Mouse (Mus musculus): Measurements from ENCODE around the gene Heatr4.

DNA sequence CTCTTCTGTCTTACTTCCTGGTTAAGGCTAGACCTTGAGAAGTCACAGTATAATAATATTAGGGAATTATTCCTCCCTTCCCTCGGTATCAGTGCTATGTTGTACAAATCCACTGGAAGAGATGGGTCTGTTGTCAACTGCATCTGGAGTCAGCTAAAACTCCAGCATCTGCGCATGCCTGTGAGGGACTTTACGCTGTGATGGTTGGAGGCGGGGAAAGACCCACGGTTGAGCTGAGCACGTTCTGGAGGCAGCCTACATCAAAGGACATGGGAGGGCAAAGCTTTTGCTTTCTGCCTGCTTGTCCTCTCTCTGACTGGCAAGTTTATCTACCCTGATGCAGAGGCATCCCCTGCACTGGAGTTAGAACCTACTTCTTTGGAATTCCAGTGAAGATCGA lies 41.2 kb upstream of the Heatr4 start:
- no peak for TF ChIP-seq CTCF (IDR thresholded peaks at IDR 0.05; ENCODE audit: borderline replicate concordance, insufficient read depth, low read depth, low read length)
- TF ChIP-seq POLR2A (IDR thresholded peaks at IDR 0.05; ENCODE audit: borderline replicate concordance, insufficient read depth, low read length) = no peak

Data from cerebellum, adult 2 months (tissue).